Mouse (Mus musculus): Measurements from ENCODE around the gene Tmem165.

DNA sequence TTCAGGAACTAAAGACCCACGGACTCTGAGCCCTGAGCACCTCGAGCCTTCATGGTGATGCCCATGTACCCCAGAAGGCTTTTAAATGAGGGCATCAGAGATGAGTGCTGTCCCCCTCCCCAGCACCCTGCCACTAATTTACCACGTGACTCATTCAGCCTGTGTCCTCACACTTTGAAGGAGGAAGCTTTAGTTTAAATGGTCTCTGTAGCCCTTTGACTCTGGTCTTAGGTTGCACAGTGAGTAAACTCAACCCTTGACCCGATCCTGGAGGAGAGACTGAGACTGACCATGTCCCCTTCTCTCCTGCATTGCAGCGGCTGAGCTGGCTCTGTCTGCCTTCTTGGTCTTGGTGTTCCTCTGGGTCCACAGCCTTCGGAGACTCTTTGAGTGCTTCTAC, 34.2 kb upstream of the Tmem165 start:
- TF ChIP-seq CTCF (IDR thresholded peaks at IDR 0.05; ENCODE audit: control insufficient read depth, insufficient read depth, insufficient replicate concordance, low read depth, low read length) (no peak), POLR2A (IDR thresholded peaks at IDR 0.05; ENCODE audit: control insufficient read depth, low read depth, low read length) (no peak)

All from testis, adult 2 months (tissue).